Mouse (Mus musculus): ENCODE results near the gene Fbxo34. TPM values are rescaled to one million over a fixed set of nuclear protein-coding genes. Genes with fewer than 3 reads are reported as not detected.
A peak's percentile ranks its signal among the peaks of the same experiment; 100 is the strongest.

Fbxo34 gene
- total RNA-seq, 1 experiment from 2014 or later = 19.0 TPM

DNA sequence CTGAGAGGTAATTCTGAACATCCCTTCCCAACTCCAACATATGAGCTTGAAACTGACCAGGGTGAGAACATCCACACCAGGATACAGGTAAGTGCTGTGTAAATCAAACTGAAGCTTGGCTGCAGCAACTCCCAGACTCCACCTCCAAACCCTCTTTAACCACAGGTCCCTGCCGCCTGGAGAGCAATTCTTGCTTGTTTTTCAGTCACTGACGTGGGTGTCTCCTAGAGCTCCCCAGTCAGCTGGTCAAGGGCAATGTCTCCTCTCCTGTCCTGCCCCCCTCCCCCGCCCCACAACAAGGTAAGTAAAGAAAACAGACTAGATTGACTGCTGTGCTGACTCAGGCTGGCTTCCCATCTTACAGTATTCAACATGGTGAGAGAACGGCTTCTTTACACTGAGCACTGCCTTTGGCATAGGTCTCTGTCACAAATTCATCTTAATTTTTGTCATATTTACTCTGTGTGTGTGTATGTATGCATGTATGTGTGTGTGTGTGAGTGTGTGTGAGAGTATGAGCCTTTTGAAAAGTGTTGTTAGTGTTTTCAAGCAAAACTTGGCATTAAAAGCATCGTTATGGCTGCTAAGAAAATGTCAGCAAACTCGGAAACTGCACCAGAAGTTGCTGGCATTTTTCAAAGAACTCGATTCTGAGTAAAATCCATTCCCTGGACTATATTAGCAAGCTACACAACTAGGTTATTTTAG lies 15.4 kb downstream of the Fbxo34 start:
- ATAC-seq (ENCODE audit: extremely low read depth, insufficient number of reproducible peaks, low FRiP score, poor library complexity, severe bottlenecking) = no peak

DNA sequence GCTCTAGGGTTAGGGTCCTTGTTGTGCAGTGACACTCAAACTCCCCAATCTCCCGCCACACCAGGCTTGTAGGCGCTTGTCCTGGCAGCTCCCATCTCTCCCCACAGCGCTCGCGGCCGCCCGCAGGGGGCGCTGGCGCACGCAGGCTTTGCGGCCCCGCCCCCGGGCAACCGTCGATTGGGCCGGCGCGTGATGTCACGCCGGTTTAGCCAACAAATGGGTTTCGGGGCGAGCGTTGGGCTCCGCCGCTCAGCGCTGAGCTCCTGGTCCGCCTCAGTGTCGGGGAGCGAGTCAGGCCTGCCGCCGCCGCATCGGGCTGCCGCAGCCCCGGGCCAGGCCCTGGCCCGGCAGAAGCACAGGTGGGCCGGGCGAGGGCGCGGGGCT lies 22.1 kb downstream of the Fbxo34 start:
- ATAC-seq (ENCODE audit: extremely low read depth, insufficient number of reproducible peaks, low FRiP score, poor library complexity, severe bottlenecking) = peak; percentile 84

DNA sequence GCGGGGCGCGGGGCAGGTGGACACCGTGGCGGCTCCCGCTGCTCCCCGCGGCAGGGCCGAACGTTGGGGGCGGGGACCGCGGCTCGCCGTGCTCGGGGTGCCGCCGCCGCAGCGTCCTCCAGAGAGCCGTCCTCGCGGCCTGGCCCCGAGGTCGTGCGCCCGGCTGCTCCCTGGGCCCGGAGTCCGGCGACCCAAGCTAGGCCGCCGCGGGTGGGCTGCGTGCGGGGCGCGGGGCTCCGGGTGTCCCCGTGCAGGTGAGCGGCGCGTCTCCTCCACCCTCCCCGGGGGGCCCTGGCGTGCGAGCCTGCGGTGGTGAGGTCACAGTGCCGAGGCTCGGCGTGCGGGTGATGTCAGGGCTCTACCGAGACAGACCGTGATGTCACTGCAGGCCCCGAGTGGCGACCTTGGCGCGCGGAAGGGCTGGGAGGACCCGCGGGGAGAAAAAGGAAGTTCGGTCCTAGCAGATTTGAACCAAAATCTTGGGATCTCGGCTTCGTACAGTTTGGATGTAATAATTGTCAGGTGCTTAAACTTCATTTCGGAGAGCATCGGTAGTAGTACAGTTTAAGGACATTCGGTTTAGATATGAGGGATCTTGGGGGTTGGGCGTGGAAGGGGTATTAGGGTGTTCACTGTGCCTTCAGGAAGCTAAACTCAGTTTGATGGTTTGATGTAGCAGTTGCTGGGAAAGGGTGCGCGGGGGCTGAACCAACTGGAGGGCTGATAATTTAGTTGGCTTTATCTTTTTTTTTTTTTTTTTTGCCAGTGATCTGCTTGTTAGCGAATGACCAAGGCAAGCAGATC lies 22.7 kb downstream of the Fbxo34 start:
- ATAC-seq (ENCODE audit: extremely low read depth, insufficient number of reproducible peaks, low FRiP score, poor library complexity, severe bottlenecking) = peak; percentile 60

- ATAC-seq (ENCODE audit: extremely low read depth, insufficient number of reproducible peaks, low FRiP score, poor library complexity, severe bottlenecking) = no peak
Observed at GRCm38 (mm10) chr14:47473891-47474290, 23.7 kb downstream of the Fbxo34 start.

GRCm38 (mm10) chr14:47474571-47475254 lies 24.5 kb downstream of the Fbxo34 start:
- no peak for ATAC-seq (ENCODE audit: extremely low read depth, insufficient number of reproducible peaks, low FRiP score, poor library complexity, severe bottlenecking)

- no peak for ATAC-seq (ENCODE audit: extremely low read depth, insufficient number of reproducible peaks, low FRiP score, poor library complexity, severe bottlenecking)
Observed at GRCm38 (mm10) chr14:47476266-47476665, 26.0 kb downstream of the Fbxo34 start.

- no peak for ATAC-seq (ENCODE audit: extremely low read depth, insufficient number of reproducible peaks, low FRiP score, poor library complexity, severe bottlenecking)
Observed at GRCm38 (mm10) chr14:47477711-47478110, 27.5 kb downstream of the Fbxo34 start.

DNA sequence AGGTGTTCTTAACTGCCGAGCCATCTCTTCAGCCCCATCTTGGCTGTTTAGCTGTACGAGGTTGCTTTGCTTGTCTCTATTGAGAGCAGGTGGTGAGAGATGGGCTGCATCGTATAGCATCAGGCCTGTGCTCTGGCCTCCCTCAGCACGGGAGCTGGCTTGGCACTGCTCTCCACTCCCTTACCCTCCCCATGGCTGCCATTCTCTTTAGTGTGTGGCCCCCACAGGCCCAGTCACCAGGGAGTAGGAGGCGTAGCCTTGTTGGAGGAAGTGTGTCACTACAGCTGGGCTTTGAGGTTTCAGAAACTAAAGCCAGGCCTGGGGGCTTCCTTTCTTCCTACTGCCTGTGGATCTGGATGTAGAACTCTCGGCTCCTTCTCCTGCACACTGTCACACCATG lies 32.0 kb downstream of the Fbxo34 start:
- ATAC-seq (ENCODE audit: extremely low read depth, insufficient number of reproducible peaks, low FRiP score, poor library complexity, severe bottlenecking) = no peak

DNA sequence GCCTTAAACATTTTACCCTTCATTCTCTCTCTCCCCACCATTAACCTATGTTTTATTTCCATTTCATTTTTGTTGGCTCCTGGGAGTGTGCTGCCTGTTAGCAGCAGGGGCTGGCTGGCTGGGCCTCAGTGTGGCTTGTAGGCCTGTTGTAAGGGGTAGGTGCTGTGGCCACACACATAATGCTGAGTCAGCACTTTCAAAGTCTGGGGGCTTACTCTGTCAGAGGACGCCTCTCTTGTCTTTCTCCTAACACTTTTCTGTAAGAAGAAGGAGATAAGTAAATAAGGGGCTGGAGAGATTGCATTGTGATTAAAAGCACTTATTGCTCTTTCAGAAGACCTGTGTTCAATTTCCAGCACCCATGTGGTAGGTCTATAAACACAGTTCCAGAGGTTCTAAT lies 32.9 kb downstream of the Fbxo34 start:
- ATAC-seq (ENCODE audit: extremely low read depth, insufficient number of reproducible peaks, low FRiP score, poor library complexity, severe bottlenecking) = no peak

DNA sequence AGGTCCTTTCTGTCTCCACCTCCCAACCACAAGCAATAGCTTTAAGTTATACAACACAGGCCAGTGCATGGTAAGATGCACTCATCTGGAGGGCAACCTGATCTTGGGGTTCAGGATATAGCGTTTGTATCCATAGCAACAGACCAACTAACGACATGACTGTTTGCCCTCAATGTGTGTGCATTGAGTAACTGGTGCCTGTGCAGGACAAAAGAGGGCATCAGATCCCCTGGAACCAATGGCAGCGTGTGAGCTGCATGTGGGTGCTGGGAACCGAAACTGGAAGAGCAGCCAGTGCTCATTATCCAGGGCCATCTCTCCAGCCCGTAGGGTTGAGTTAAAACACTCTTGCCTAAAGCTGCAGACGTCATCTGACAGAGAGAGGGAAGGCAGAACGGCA lies 38.5 kb downstream of the Fbxo34 start:
- ATAC-seq (ENCODE audit: extremely low read depth, insufficient number of reproducible peaks, low FRiP score, poor library complexity, severe bottlenecking) = no peak

DNA sequence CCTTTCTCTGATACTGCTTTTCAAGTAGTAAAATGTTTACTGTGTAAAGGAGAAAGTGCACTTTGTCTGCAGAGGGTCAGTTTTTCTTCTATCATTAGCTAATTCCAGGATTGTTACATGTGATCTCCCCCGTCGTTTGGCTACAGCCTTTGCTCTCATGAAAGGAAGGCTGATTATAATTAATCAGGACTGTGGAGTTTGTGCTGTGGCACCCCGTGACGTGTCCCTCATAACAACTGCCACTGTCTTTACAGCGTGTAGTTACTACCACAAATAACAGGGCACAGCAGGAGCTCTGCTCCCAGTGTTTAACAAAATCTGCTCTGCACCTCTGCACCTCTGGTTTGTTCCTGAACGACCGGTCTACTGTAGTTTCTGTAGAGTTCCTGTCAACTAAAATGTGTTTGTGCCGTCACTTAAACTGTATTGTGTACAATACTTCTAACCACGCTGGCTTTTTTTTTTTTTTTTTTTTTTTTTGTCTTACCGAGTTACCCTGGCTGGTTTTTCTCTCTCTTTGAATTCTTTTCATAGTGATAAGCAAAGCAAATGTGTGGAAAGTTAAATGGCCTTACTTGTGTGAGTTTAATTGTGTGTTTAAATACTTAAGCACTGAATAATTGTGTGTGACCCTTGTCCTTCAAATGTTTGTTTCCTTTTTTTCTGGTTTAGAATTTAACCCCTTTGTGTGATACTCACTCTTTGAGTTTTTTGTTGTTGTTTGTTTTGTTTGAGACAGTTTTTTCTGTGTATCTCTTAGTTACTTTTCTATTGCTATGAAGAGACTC lies 39.3 kb downstream of the Fbxo34 start:
- ATAC-seq (ENCODE audit: extremely low read depth, insufficient number of reproducible peaks, low FRiP score, poor library complexity, severe bottlenecking) = no peak

DNA sequence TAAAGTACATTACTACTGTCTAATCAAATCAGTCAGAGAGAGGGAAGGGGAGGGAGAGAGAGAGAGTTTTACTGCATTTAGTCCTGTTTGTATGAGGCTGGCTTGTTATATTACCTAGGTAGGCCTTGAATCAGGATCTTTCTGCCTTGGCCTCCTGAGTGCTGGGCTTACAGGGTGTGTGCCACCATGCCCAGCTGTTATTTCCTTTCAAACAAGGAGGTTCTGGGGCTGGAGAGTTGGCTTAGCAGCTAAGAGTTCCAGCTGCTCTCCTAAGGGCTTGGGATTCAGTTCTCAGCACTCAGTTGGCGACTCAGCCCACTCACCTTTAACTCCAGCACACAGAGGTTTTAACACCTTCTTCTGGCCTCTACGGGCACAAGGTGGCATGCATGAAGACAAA lies 40.5 kb downstream of the Fbxo34 start:
- no peak for ATAC-seq (ENCODE audit: extremely low read depth, insufficient number of reproducible peaks, low FRiP score, poor library complexity, severe bottlenecking)

- ATAC-seq (ENCODE audit: extremely low read depth, insufficient number of reproducible peaks, low FRiP score, poor library complexity, severe bottlenecking) = no peak
Observed at GRCm38 (mm10) chr14:47493592-47494361, 43.6 kb downstream of the Fbxo34 start.

DNA sequence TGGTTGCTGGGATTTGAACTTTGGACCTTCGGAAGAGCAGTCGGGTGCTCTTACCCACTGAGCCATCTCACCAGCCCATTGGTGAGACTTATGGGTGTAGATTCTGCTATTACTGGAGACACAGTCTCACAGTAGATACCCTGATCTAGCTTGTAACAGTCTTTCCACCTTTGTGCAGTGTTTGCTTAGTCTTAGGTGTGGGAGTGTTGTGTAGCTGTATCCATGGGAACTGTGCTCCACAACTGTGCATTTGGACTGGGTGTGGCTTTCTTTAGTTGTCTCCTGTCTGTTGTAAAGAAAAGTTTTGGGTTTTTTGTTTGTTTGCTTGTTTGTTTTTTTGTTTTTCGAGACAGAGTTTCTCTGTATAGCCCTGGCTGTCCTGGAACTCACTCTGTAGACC lies 45.7 kb downstream of the Fbxo34 start:
- no peak for ATAC-seq (ENCODE audit: extremely low read depth, insufficient number of reproducible peaks, low FRiP score, poor library complexity, severe bottlenecking)

- no peak for ATAC-seq (ENCODE audit: extremely low read depth, insufficient number of reproducible peaks, low FRiP score, poor library complexity, severe bottlenecking)
Observed at GRCm38 (mm10) chr14:47497166-47497565, 46.9 kb downstream of the Fbxo34 start.

DNA sequence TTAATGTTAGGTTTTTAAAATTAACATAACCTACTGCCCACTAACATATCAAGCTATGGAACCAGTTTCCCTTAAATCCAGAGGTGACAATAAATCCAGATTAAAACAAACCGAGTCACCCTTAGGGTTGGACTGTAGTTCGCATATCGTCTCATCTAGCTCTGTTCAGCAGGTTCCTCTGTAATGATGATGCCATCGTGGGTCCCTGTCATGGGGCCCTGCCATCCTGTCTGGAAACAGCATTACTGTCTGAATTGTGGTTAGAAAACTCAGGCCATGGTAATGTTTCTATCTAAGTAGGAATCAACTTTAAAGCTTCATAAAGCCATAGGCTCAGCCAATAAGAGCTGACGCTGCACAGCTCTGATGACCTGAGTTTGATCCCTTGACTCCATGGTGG lies 48.4 kb downstream of the Fbxo34 start:
- no peak for ATAC-seq (ENCODE audit: extremely low read depth, insufficient number of reproducible peaks, low FRiP score, poor library complexity, severe bottlenecking)

DNA sequence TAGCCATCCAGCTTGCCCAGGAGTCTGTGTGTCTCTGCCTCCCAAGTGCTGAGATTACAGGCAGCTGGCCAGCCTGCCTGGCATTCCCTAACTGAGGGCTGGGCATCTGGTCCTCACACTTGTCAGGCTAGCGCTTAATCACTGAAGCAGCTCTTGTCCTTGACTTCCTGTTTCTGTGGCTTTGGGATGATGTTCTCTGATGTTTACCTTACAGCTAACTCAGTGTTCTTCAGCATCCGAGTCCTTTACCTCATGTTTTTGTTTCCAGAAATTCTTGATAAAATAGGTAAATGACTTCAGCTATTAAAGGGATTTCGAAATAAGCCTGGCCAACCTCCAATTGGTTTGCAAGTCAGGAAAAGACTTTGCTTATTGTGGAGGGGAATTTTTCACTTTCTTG lies 53.8 kb downstream of the Fbxo34 start:
- ATAC-seq (ENCODE audit: extremely low read depth, insufficient number of reproducible peaks, low FRiP score, poor library complexity, severe bottlenecking) = no peak

- ATAC-seq (ENCODE audit: extremely low read depth, insufficient number of reproducible peaks, low FRiP score, poor library complexity, severe bottlenecking) = no peak
Observed at GRCm38 (mm10) chr14:47506676-47507075, 56.5 kb downstream of the Fbxo34 start.

GRCm38 (mm10) chr14:47508035-47508434 lies 57.8 kb downstream of the Fbxo34 start:
- ATAC-seq (ENCODE audit: extremely low read depth, insufficient number of reproducible peaks, low FRiP score, poor library complexity, severe bottlenecking) = no peak

Measured in neutrophil, adult 5-6 weeks (primary cell).